Mouse (Mus musculus) neural tube, embryonic 14.5 days (tissue): Measurements from ENCODE around the gene Slc50a1. TPM values are rescaled to one million over a fixed set of nuclear protein-coding genes. Genes with fewer than 3 reads are reported as not detected.

Experiments
- ATAC-seq: fragments of 200-750 bp; cut with Nextera tagmentation; 2 replicates; pipeline ENCODE4 v1.8.0; 2017; ENCODE audit warnings: low read depth, mild to moderate bottlenecking, moderate TSS enrichment, moderate library complexity
- H3K27ac ChIP-seq: fragments of 300-500 bp; sonication (generic); 2 replicates; pipeline ENCODE4 v1.5.1; 2014; ENCODE audit warnings: low read depth, mild to moderate bottlenecking, control low read depth, low read length, moderate library complexity, mixed read lengths
- H3K27me3 ChIP-seq: fragments of 300-500 bp; sonication (generic); 2 replicates; pipeline ENCODE4 v1.6.1; 2014; ENCODE audit warnings: low read length; ENCODE audit not compliant: control insufficient read depth, insufficient read depth
- H3K36me3 ChIP-seq: fragments of 300-500 bp; sonication (generic); 2 replicates; pipeline ENCODE4 v1.6.1; 2014; ENCODE audit warnings: low read length, mixed read lengths; ENCODE audit not compliant: control insufficient read depth, insufficient read depth
- H3K4me1 ChIP-seq: fragments of 300-500 bp; sonication (generic); 2 replicates; pipeline ENCODE4 v1.6.1; 2014; ENCODE audit warnings: low read length; ENCODE audit not compliant: control insufficient read depth, insufficient read depth
- H3K4me2 ChIP-seq: fragments of 300-500 bp; sonication (generic); 2 replicates; pipeline ENCODE4 v1.6.1; 2014; ENCODE audit warnings: mild to moderate bottlenecking, low read depth, low read length, control low read depth
- H3K4me3 ChIP-seq: fragments of 300-500 bp; sonication (generic); 2 replicates; pipeline ENCODE4 v1.5.1; 2014; ENCODE audit warnings: low read depth, low read length, control low read depth, mixed read lengths
- H3K9ac ChIP-seq: fragments of 300-500 bp; sonication (generic); replicated peaks from 2 replicates; pipeline ENCODE4 v1.6.1; 2014; ENCODE audit warnings: low read depth, mild to moderate bottlenecking, control low read depth, low read length, mixed read lengths
- H3K9me3 ChIP-seq: fragments of 300-500 bp; sonication (generic); 2 replicates; pipeline ENCODE4 v1.6.1; 2016; ENCODE audit warnings: low read length; ENCODE audit not compliant: control insufficient read depth
- WGBS: fragments of 180-500 bp; shearing (Covaris S2); extraction: QIAGEN DNeasy Blood & Tissue Kit; methylation state at CpG from one replicate; pipeline ENCODE4 v1.1.7; 2014; 5-methylcytosine and 5-hydroxymethylcytosine counted together
- polyA plus RNA-seq: library from polyadenylated mRNA; unstranded; fragments of >200 nt; fragmentation: Nextera tagmentation; extraction: Ambion mirVana; gene quantifications from 2 replicates; pipeline ENCODE4 v1.2.1, GENCODE M21; 2014

The Slc50a1 gene
- polyA plus RNA-seq, 1 experiment from 2014 or later, result 36.7 TPM

GRCm38 (mm10) chr3:89226900-89227299, 43.5 kb downstream of the Slc50a1 start, which contains the start of gene Mtx1:
TSS of gene Mtx1 (minus strand) at chr3:89227088.
- H3K4me2 ChIP-seq, result peak within 1 kb of the TSS; percentile 57
- no peaks in the 10 kb centered on the region for H3K9me3 ChIP-seq
- H3K36me3 ChIP-seq, result no peaks in the 10 kb centered on the region
- H3K27ac ChIP-seq, result peak within 1 kb of the TSS; percentile 83
- H3K4me1 ChIP-seq, result peaks cover 32% of the 10 kb centered on the region
- peak within 1 kb of the TSS; percentile 63 for H3K9ac ChIP-seq
- ATAC-seq, result peak; percentile 5
- H3K27me3 ChIP-seq, result no peaks in the 10 kb centered on the region
- peak within 1 kb of the TSS; percentile 40 for H3K4me3 ChIP-seq
- WGBS, result 2% methylated on average over 21 of the region's 21 CpGs

- ATAC-seq, result no peak
- peak overlapping the region; percentile 40 for H3K4me3 ChIP-seq
- H3K27me3 ChIP-seq, result no peaks in the 10 kb centered on the region
- no peaks in the 10 kb centered on the region for H3K36me3 ChIP-seq
- H3K4me1 ChIP-seq, result peaks cover 32% of the 10 kb centered on the region
- 4% methylated on average over 11 of the region's 11 CpGs for WGBS
- H3K27ac ChIP-seq, result peak overlapping the region; percentile 83
- no peaks in the 10 kb centered on the region for H3K9me3 ChIP-seq
- H3K9ac ChIP-seq, result peak overlapping the region; percentile 63
- peak overlapping the region; percentile 57 for H3K4me2 ChIP-seq
Observed at GRCm38 (mm10) chr3:89226361-89226760, 44.0 kb downstream of the Slc50a1 start.

DNA sequence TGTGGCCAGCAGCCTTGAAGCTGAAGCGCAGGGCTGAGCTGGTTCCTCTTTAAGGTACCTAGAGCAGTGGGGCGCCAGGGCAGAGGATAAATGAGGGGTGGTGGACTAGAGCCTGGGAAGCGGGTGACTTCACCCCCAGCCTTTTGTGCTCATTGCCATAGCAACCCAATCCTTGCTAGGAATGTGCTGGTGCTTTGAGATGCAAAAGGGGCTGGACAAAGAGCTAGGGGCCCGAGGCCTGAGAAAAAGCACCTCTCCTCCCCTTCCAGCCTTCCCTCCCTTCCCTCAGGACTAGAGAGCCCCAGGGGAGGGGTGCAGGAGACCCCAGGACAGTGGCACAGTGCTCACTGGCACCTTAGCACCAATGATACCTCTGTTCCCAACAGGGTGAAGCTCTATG, 44.5 kb downstream of the Slc50a1 start:
- peaks cover 32% of the 10 kb centered on the region for H3K4me1 ChIP-seq
- ATAC-seq, result peak; percentile 41; the same call in 1 of the 2 replicates
- WGBS, result 4% methylated on average over 4 of the region's 4 CpGs

DNA sequence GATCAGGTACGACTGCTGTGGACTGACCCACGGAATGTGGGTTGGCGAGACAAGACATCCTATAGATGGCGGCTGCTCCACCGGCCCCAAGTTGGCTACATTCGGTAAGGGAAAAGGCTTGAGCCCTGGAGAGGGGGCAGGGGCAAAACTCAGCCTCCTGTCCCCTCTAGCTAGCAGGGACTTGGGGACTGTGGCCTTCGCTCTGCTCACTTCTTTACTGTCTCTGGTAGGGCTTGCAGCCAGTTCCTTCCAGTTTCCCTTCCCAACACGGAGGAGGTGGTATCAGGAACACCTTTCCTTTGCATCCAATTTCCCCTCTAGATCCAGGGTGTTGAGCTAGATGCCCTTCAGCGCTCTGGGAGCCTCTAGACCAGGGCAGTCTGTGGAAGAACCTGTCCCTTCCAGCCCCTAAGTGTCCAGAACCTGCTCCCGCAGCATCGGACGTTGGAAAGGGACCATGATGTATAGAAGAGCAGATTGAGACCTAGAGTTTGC, 45.0 kb downstream of the Slc50a1 start:
- Histone ChIP-seq H3K27me3 (no peaks in the 10 kb centered on the region), H3K36me3 (no peaks in the 10 kb centered on the region), H3K9me3 (no peaks in the 10 kb centered on the region), H3K9ac (peak overlapping the region; percentile 63), H3K4me3 (peak overlapping the region; percentile 40), H3K27ac (peak overlapping the region; percentile 83), H3K4me2 (peak overlapping the region; percentile 57), H3K4me1 (peaks cover 32% of the 10 kb centered on the region)
- no peak for ATAC-seq
- 24% methylated on average over 12 of the region's 12 CpGs for WGBS

More for the DNA sequence above, 44.5 kb downstream of the Slc50a1 start:
- Histone ChIP-seq H3K27ac (peak overlapping the region; percentile 83), H3K9me3 (no peaks in the 10 kb centered on the region), H3K4me3 (peak overlapping the region; percentile 40), H3K36me3 (no peaks in the 10 kb centered on the region), H3K4me2 (peak overlapping the region; percentile 57), H3K9ac (peak overlapping the region; percentile 63), H3K27me3 (no peaks in the 10 kb centered on the region)

GRCm38 (mm10) chr3:89224796-89225195, 45.6 kb downstream of the Slc50a1 start:
- Histone ChIP-seq H3K9ac (peak overlapping the region; percentile 63), H3K4me1 (peaks cover 32% of the 10 kb centered on the region), H3K36me3 (no peaks in the 10 kb centered on the region), H3K27me3 (no peaks in the 10 kb centered on the region), H3K27ac (peak overlapping the region; percentile 83), H3K9me3 (no peaks in the 10 kb centered on the region), H3K4me2 (peak overlapping the region; percentile 57), H3K4me3 (peak overlapping the region; percentile 40)
- ATAC-seq, result no peak
- 38% methylated on average over 11 of the region's 11 CpGs for WGBS

DNA sequence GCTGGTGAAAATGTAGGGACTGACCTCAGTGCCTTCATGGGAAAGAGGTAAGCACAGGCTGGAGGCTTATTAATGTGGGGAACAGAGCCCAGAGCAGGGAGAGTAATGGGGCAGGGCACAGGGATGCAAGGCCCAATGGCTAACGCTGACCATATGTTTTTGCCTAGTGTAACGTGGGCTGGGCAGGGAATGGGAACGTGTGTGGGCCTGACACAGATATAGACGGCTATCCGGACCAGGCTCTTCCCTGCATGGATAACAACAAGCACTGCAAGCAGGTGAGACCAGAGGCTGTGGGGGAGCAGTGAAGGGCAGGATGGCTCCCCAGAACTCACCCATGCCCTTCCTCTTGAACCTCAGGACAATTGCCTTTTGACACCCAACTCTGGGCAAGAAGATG, 49.2 kb downstream of the Slc50a1 start:
- no peak overlapping the region for H3K4me2 ChIP-seq
- no peaks in the 10 kb centered on the region for H3K27me3 ChIP-seq
- no peak overlapping the region for H3K4me3 ChIP-seq
- no peak overlapping the region for H3K9ac ChIP-seq
- H3K4me1 ChIP-seq, result peaks cover 15% of the 10 kb centered on the region
- ATAC-seq, result no peak
- no peak overlapping the region for H3K27ac ChIP-seq
- H3K36me3 ChIP-seq, result no peaks in the 10 kb centered on the region
- 67% methylated on average over 5 of the region's 5 CpGs for WGBS
- H3K9me3 ChIP-seq, result no peaks in the 10 kb centered on the region

GRCm38 (mm10) chr3:89219546-89219945, 50.8 kb downstream of the Slc50a1 start:
- Histone ChIP-seq H3K27me3 (no peaks in the 10 kb centered on the region), H3K4me2 (no peak overlapping the region), H3K27ac (no peak overlapping the region), H3K4me3 (no peak overlapping the region), H3K4me1 (peaks cover 15% of the 10 kb centered on the region; the same call in 1 of the 2 replicates), H3K9me3 (no peaks in the 10 kb centered on the region), H3K36me3 (no peaks in the 10 kb centered on the region), H3K9ac (no peak overlapping the region)
- 54% methylated on average over 8 of the region's 8 CpGs for WGBS
- no peak for ATAC-seq

DNA sequence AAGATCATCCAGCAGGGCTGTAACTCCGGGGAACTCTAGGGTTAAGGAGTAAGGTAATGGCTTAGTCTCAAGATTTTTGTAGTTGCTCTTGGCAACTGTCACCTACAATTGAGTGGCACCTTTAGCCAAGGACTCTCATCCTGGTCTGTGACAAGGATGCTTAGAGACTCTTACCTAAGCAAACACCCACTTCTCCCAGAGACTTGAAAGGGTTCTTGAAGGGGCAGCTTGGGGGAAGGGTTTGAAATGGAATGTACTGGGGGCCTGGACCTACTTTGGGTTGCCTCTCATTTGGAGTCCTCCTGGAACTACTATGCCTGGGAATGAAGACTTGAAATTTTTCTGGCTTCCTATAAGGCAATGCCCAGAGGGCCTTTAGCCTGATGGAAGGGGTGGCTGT, 52.1 kb downstream of the Slc50a1 start:
- H3K4me2 ChIP-seq, result no peak overlapping the region

More for the DNA sequence above, 52.1 kb downstream of the Slc50a1 start:
- H3K27me3 ChIP-seq, result peaks cover 3% of the 10 kb centered on the region; the same call in 1 of the 2 replicates
- no peak overlapping the region for H3K27ac ChIP-seq
- no peaks in the 10 kb centered on the region for H3K9me3 ChIP-seq
- no peaks in the 10 kb centered on the region for H3K36me3 ChIP-seq
- ATAC-seq, result no peak
- H3K9ac ChIP-seq, result no peak overlapping the region
- WGBS, result 83% methylated on average over 1 of the region's 1 CpGs
- peaks cover 12% of the 10 kb centered on the region; the same call in 1 of the 2 replicates for H3K4me1 ChIP-seq
- H3K4me3 ChIP-seq, result no peak overlapping the region
